Mouse (Mus musculus): ENCODE results near the gene Spen. TPM values are rescaled to one million over a fixed set of nuclear protein-coding genes. Genes with fewer than 3 reads are reported as not detected.

Spen gene
- polyA plus RNA-seq, 1 experiment, result 101 TPM

GRCm38 (mm10) chr4:141534947-141535680 is 3.3 kb downstream of the Spen start:
- Histone ChIP-seq H3K4me3 (replicated peaks) (peak overlapping the region; percentile 98), H3K4me1 (peaks cover 63% of the 10 kb centered on the region), H3K9me3 (no peaks in the 10 kb centered on the region), H3K27me3 (replicated peaks) (no peaks in the 10 kb centered on the region), H3K36me3 (replicated peaks; ENCODE audit: low read length) (peaks cover 11% of the 10 kb centered on the region)
- TF ChIP-seq FLI1 (IDR thresholded peaks at IDR 0.05; ENCODE audit: low read length) (no peak), GATA1 (IDR thresholded peaks at IDR 0.05; ENCODE audit: borderline replicate concordance, low read length) (no peak)

GRCm38 (mm10) chr4:141530979-141531378 is 7.4 kb downstream of the Spen start:
- Histone ChIP-seq H3K9me3 (no peaks in the 10 kb centered on the region), H3K27me3 (replicated peaks) (no peaks in the 10 kb centered on the region), H3K4me1 (peaks cover 87% of the 10 kb centered on the region), H3K4me3 (replicated peaks) (no peak overlapping the region), H3K36me3 (replicated peaks; ENCODE audit: low read length) (peaks cover 29% of the 10 kb centered on the region)
- TF ChIP-seq FLI1 (IDR thresholded peaks at IDR 0.05; ENCODE audit: low read length) (no peak), GATA1 (IDR thresholded peaks at IDR 0.05; ENCODE audit: borderline replicate concordance, low read length) (no peak)

GRCm38 (mm10) chr4:141528938-141529337 is 9.5 kb downstream of the Spen start:
- TF ChIP-seq GATA1 (IDR thresholded peaks at IDR 0.05; ENCODE audit: borderline replicate concordance, low read length), result no peak
- TF ChIP-seq FLI1 (IDR thresholded peaks at IDR 0.05; ENCODE audit: low read length), result no peak
- peaks cover 34% of the 10 kb centered on the region for H3K36me3 ChIP-seq (replicated peaks; ENCODE audit: low read length)
- no peaks in the 10 kb centered on the region for H3K9me3 ChIP-seq
- no peaks in the 10 kb centered on the region for H3K27me3 ChIP-seq (replicated peaks)
- peak overlapping the region; percentile 42 for H3K4me3 ChIP-seq (replicated peaks)
- H3K4me1 ChIP-seq, result peaks cover 90% of the 10 kb centered on the region

GRCm38 (mm10) chr4:141526936-141527650 is 11.3 kb downstream of the Spen start:
- Histone ChIP-seq H3K4me3 (replicated peaks) (no peak overlapping the region), H3K27me3 (replicated peaks) (no peaks in the 10 kb centered on the region), H3K4me1 (peaks cover 87% of the 10 kb centered on the region), H3K9me3 (no peaks in the 10 kb centered on the region), H3K36me3 (replicated peaks; ENCODE audit: low read length) (peaks cover 42% of the 10 kb centered on the region)
- TF ChIP-seq GATA1 (IDR thresholded peaks at IDR 0.05; ENCODE audit: borderline replicate concordance, low read length), result no peak
- no peak for TF ChIP-seq FLI1 (IDR thresholded peaks at IDR 0.05; ENCODE audit: low read length)

GRCm38 (mm10) chr4:141525940-141526339 is 12.5 kb downstream of the Spen start:
- Histone ChIP-seq H3K36me3 (replicated peaks; ENCODE audit: low read length) (peaks cover 51% of the 10 kb centered on the region), H3K27me3 (replicated peaks) (no peaks in the 10 kb centered on the region), H3K4me3 (replicated peaks) (peak overlapping the region; percentile 73), H3K4me1 (peaks cover 78% of the 10 kb centered on the region), H3K9me3 (no peaks in the 10 kb centered on the region)
- TF ChIP-seq GATA1 (IDR thresholded peaks at IDR 0.05; ENCODE audit: borderline replicate concordance, low read length), result no peak
- no peak for TF ChIP-seq FLI1 (IDR thresholded peaks at IDR 0.05; ENCODE audit: low read length)

GRCm38 (mm10) chr4:141524658-141525057 is 13.7 kb downstream of the Spen start:
- peak overlapping the region; percentile 64 for H3K4me3 ChIP-seq (replicated peaks)
- H3K4me1 ChIP-seq, result peaks cover 70% of the 10 kb centered on the region
- TF ChIP-seq FLI1 (IDR thresholded peaks at IDR 0.05; ENCODE audit: low read length) (no peak), GATA1 (IDR thresholded peaks at IDR 0.05; ENCODE audit: borderline replicate concordance, low read length) (no peak)
- no peaks in the 10 kb centered on the region for H3K9me3 ChIP-seq
- peaks cover 54% of the 10 kb centered on the region for H3K36me3 ChIP-seq (replicated peaks; ENCODE audit: low read length)
- H3K27me3 ChIP-seq (replicated peaks), result no peaks in the 10 kb centered on the region

GRCm38 (mm10) chr4:141523128-141523527 is 15.3 kb downstream of the Spen start:
- Histone ChIP-seq H3K36me3 (replicated peaks; ENCODE audit: low read length) (peaks cover 51% of the 10 kb centered on the region), H3K27me3 (replicated peaks) (no peaks in the 10 kb centered on the region), H3K4me1 (peaks cover 60% of the 10 kb centered on the region), H3K4me3 (replicated peaks) (peak overlapping the region; percentile 62), H3K9me3 (no peaks in the 10 kb centered on the region)
- TF ChIP-seq FLI1 (IDR thresholded peaks at IDR 0.05; ENCODE audit: low read length) (no peak), GATA1 (IDR thresholded peaks at IDR 0.05; ENCODE audit: borderline replicate concordance, low read length) (no peak)

GRCm38 (mm10) chr4:141518386-141518785 is 20.0 kb downstream of the Spen start:
- TF ChIP-seq GATA1 (IDR thresholded peaks at IDR 0.05; ENCODE audit: borderline replicate concordance, low read length), result no peak
- TF ChIP-seq FLI1 (IDR thresholded peaks at IDR 0.05; ENCODE audit: low read length), result no peak
- H3K36me3 ChIP-seq (replicated peaks; ENCODE audit: low read length), result peaks cover 90% of the 10 kb centered on the region
- peaks cover 36% of the 10 kb centered on the region for H3K4me1 ChIP-seq
- H3K27me3 ChIP-seq (replicated peaks), result no peaks in the 10 kb centered on the region
- no peaks in the 10 kb centered on the region for H3K9me3 ChIP-seq
- peak overlapping the region; percentile 50 for H3K4me3 ChIP-seq (replicated peaks)

GRCm38 (mm10) chr4:141514179-141514641 is 24.2 kb downstream of the Spen start:
- H3K4me3 ChIP-seq (replicated peaks), result no peak overlapping the region

GRCm38 (mm10) chr4:141512145-141512544 is 26.3 kb downstream of the Spen start:
- no peaks in the 10 kb centered on the region for H3K27me3 ChIP-seq (replicated peaks)
- no peak overlapping the region for H3K4me3 ChIP-seq (replicated peaks)
- peaks cover 60% of the 10 kb centered on the region for H3K4me1 ChIP-seq
- TF ChIP-seq FLI1 (IDR thresholded peaks at IDR 0.05; ENCODE audit: low read length), result no peak
- no peak for TF ChIP-seq GATA1 (IDR thresholded peaks at IDR 0.05; ENCODE audit: borderline replicate concordance, low read length)
- no peaks in the 10 kb centered on the region for H3K9me3 ChIP-seq
- H3K36me3 ChIP-seq (replicated peaks; ENCODE audit: low read length), result peaks cover 66% of the 10 kb centered on the region

More at GRCm38 (mm10) chr4:141514179-141514641, 24.2 kb downstream of the Spen start:
- TF ChIP-seq FLI1 (IDR thresholded peaks at IDR 0.05; ENCODE audit: low read length) (no peak), GATA1 (IDR thresholded peaks at IDR 0.05; ENCODE audit: borderline replicate concordance, low read length) (no peak)
- Histone ChIP-seq H3K36me3 (replicated peaks; ENCODE audit: low read length) (peaks cover 81% of the 10 kb centered on the region), H3K4me1 (peaks cover 59% of the 10 kb centered on the region), H3K27me3 (replicated peaks) (no peaks in the 10 kb centered on the region), H3K9me3 (no peaks in the 10 kb centered on the region)
